Mouse (Mus musculus): ENCODE results near the gene Exoc4.

The Exoc4 gene

DNA sequence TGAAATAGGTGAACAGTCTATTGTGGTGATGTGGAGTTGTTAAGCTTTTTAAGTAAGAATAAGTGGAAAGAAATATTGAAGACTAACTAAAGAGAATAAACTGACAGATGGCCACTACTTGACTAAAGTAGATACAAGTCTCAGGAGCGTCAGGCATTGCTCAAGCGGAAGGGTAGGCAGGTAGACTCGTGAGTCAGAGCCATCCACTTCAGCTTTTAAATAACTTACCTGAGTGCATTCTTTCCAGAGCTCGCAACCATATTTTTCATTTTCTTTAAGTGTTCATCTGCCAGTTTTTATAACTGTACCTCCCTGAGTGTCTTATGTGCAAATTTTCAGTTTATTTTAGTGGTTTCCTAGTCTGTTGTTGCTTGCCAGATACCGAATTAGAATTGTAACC, 219.6 kb downstream of the Exoc4 start:
- no peak for DNase-seq (ENCODE audit: low spot score)

DNA sequence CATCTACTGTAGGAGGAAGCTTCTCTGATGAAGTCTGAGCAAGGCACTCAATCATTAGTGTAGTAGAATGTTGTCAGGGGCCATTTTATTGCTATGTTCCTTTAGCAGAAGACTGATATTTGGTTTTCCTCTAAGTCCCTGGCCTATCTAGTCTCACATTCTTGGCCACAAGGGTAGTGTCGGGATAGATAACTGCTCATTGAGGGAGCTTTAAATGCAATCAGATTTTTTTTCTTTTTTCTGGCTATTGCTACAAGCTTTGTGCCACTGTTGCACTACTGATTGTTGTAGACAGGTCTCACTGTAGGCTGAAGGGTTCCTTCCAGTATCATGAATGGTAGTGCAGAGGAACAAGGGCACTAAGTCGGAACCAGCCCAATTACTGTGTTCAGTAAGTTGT, 227.2 kb downstream of the Exoc4 start:
- no peak for DNase-seq (ENCODE audit: low spot score)

DNA sequence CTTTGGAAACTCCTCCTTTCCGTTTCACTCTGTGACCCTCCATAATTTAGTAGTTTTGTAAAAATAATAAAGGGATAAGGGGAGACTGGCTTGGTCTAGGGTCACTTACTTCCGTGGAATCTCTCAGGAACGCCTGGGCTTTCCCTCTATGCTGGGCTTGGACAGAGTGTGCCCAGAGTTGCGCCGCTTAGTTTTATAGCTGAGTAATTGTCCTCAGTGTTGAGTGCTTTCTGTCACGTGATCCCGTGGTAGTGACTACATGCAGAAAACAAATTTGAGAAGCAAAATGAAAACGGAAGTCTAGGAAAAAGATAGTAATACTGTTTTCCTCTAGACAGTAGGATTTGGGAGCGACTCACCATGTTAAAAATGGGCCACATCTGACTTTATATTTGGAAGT, 235.7 kb downstream of the Exoc4 start:
- no peak for DNase-seq (ENCODE audit: low spot score)

DNA sequence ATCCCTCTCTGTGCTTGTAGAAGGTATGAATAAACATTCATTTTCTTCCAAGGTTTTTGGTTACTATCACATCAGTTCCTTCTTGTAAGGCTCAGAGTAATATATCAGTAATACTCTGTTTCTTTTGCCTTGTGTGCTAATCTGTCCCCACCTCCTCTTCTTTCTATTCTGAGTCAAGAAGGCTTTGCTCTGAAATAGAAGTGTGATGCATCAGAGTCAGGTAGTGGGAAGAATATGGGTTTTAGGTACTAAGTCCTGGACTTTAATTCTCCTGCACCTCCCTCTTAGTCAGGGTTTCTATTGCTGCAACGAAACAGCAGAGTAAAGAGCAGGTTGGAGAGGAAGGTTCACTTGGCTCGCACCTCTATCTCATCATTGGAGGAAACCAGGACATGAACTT, 240.9 kb downstream of the Exoc4 start:
- DNase-seq (ENCODE audit: low spot score), result no peak

DNA sequence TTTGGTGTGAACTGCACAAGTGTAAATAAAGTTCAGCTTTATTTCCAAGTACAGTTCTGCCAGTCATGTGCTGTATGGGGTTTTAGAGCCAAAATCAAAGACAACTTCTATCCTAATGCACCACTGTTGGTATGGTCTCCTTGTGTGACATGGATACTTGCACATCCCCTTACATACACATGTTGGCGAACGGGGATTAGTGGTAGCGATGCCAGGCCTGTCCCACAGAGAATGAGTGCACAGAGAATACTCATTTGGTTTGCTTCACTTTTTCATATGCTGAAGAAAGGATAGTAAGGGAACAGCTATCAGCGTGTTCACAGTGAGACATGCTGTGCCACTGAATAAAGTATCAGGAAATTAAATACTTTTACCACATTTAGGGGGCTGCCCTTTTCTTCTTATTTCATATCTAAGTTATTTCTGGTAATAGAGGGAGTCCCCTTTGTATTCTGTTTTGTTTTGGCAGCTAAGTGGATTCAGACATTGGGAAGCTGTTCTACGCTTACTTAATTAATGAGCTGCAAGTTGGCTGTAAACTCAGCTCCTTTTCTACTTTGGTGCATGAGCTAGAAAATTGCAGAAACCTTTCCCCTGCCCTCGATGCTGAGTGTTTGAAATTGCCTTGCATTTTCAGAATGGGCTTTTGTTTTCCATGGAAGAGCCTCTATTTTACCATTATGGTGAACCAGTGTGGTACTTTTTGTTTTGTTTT, 247.4 kb downstream of the Exoc4 start:
- no peak for DNase-seq (ENCODE audit: low spot score)

DNA sequence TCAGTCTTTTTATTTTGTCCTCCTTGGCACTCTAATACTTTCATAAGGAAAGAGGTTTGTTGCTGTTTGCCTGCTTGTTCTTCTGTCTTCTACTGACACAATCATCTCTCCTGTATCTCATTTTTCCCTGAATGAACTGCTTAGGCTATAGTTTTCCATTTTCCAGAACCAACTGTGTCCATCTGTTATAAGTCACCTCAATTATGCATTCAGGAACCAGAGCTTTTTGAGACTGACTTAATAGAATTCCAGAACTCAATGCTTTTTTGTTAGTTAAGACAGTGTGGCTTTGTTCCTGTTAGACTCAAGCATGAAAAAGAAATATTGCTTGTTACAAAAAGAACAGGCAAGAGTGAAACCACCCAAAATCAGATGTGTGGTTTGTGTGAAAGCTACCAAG, 248.5 kb downstream of the Exoc4 start:
- DNase-seq (ENCODE audit: low spot score), result no peak

DNA sequence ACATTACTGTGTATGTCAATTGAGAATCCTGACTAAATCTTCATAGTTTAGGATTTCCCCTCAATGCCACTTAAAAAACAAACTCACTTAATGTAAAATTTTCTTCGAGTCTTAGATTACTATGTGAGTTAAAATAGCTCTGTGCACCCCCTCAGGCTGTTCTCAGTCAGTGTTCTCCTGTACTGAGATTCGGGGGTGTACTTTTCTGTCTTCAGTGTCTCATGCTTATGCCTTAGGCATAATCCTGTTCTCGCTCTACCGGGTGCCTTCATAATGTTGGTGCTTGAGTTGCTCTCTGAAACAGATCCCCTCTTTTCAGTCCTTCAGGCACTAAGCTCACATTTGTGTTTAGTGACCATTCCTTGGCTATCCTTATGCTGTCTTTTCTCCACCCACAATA, 253.5 kb downstream of the Exoc4 start:
- no peak for DNase-seq (ENCODE audit: low spot score)

DNA sequence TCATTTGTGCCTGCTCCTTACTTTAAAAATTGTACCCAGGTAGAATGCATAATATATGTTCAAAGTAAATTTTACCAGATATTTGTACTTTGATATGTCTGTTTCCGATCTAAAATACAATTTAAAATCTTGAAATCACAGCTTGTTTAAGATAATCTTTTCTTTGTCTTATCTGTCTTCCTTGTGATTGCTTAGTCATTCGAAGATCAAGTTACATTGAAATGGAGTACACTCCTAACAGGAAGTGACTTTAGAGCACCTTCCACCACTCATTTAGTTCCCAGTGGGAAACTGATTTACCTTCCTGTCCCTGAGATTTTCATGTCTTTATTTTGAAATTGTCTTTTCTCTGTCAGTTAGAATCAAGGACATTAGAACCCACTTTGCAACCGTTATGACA, 254.5 kb downstream of the Exoc4 start:
- DNase-seq (ENCODE audit: low spot score), result no peak

DNA sequence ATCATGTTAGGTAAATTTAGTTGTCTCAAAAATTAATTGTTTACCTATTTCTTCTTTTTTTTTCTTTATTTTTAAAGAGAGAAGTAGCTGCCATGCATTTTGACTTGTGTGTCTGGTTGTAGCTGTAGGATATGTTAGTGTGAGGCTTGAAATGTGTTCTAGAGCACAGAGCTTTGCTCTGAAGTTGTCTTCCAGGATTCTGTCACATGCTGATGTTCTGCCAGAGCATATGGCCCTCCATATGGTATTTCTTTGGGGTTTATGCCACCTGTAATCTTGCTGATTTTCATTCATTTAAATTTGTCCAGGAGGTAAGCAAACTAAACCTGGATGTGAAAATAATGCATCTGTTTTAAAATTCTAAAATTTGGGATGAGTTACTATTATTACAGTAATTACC, 258.2 kb downstream of the Exoc4 start:
- DNase-seq (ENCODE audit: low spot score), result no peak

DNA sequence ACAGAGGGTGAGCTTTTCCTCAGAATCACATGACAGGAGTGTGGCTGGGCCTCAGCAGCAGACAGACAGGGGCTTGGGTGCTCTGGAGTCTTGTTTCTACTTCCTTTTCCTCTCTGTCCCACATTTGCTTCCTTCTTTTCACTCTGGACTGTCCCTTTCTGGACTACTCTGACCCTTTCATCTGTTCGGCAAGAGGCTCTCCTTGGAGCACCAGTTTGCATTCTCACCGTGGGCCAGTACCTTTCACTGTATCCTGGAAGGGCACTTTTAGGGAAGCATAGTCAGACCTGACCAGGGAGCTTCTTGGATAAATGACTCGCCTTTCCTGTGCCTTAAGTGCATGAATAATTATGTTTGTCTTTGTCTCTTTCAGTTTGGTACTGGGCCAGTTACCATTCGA, 266.5 kb downstream of the Exoc4 start:
- no peak for DNase-seq (ENCODE audit: low spot score)

DNA sequence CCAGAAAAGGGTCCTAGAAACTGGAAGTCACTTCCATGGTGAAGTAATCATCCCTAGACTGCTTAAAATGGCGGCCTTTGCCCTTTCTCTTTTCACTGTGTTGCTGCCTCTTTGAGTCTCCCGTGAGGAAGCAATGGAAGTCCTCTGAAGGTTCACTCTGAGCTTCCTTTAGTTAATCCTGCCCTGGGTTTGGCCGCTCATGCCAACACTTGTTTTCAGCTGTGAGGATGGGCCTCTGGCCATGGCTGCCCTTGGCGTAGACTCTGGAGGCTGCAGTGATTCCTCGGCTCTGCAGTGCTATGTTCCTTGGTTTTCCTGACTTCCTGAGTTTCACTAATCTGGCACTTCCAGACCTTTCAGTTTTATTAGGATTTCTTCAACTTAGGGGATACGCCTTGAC, 267.9 kb downstream of the Exoc4 start:
- no peak for DNase-seq (ENCODE audit: low spot score)

DNA sequence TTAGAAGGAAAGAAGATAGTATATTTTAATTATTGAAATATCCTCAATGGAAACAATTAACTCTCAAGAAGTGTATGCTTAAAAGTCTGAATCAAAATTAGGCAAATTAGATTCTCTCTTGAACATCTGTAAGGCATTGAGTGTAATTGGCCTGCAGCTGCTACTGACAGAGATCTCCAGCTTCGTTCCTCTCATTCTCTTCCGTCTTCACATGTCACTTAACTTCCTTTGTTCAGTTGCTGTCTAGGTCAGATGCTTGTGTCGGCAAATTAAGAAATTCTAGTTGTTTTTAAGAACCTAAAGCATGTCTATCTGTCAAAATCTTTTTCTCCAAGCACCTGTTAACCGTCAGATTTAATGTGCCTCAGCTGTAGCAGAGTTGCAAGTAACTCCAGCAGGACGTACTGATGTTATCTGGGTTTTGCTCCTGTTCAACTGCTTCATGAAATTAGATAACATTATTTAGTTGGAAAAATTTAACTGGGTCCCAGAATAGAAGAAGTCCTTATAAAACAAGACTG, 269.1 kb downstream of the Exoc4 start:
- DNase-seq (ENCODE audit: low spot score), result no peak

DNA sequence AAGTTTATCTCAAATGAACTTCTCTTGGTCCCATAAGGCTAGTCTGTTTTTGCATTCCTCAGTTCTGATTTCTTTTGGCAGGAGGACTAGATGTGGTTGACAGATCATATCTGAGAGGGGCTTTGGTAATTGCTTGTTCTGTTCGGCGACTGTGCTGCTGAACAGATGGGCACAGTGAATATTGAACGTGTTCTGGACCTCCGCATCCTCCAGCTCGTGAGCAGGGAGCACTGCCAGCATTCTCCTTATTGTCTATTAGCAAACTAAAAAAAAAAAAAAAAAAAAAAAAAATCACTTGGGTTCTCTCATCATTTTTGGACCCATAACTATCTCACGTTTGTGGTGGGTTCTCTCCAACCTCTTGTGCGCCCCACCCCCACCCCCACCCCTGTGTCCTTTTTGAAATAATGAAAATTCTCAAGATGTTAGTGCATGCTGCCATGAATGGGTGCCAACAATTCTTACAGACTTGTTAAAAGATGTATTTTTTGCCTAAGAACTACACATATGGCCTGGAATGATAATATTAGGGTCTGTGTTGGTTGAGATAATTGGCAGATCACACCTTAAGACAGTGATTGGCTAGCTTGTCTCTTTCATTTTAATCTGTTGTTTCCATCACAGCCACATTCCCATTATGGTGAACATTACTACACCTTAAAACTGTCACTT, 276.9 kb downstream of the Exoc4 start:
- no peak for DNase-seq (ENCODE audit: low spot score)

DNA sequence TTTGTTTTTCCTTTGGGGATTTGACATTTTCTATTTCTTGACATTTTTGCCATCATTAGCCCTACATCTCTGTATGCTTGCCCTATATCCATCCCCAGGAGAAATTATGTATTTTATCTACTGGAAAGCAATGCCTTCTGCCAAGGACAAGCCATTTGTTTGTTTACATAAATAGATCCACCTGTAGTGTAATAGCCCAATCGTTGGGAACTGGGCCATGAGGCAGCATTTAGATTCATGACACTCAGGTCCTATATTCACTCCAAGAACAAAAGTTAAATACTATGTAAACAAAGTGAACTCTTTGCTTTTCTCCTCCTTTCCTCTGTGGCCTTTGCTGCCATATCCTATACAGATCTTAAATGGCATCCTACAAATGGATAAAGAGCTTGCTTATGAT, 291.5 kb downstream of the Exoc4 start:
- DNase-seq (ENCODE audit: low spot score), result no peak

DNA sequence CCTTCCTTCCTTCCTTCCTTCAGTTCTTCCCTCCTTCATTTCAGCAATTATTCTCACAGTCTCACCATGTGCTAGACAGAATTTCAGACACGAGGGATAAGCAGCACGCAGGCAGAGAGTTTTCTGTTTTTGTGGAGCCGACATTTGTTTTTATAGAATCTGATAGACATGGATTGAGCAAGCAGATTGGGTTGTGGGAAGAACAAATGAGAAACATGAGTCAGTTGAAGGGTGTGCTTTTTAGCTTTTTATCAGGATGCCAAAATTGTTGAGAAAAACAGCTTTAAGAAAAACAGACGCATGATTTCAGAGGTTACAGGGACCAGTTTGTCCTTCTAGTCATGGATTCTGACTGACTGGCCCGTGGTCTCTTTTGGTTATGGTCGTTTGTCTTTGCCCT, 293.8 kb downstream of the Exoc4 start:
- no peak for DNase-seq (ENCODE audit: low spot score)

DNA sequence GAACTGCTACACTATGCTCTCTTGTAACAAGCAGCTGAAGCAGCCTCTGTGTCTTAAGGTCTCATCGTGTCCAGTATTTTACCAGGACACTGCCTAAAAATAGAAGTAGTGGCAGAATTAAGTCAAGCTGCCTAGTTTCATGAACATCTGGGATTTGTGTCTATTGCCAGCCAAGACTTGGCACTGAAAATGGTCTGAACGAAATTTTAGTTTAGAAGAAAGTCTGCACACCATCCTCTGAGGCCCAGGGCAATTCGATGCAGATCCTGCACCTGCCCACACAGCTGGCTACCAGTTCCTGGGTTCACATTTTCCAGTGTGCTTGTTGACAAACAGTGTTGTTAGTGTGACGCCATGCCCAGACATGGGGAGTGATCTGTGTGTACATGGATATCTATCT, 303.0 kb downstream of the Exoc4 start:
- no peak for DNase-seq (ENCODE audit: low spot score)

DNA sequence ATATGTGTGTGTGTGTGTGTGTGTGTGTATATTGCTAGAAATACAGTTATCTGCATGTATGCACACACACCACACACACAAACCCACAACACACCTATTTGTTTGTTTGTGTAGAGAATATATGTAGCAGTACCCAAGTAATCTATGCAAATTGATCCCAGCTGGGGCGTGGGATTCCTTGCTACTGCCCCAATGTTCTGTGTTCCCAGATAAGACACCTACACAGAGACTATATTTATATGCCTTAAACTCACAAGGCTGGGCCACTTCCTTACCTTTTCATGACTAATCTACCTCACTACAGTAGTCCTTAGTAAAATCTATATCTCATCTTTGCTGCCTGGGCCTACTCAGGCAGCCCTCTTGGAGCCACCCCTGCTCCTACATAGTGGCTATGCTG, 312.0 kb downstream of the Exoc4 start:
- DNase-seq (ENCODE audit: low spot score), result no peak

DNA sequence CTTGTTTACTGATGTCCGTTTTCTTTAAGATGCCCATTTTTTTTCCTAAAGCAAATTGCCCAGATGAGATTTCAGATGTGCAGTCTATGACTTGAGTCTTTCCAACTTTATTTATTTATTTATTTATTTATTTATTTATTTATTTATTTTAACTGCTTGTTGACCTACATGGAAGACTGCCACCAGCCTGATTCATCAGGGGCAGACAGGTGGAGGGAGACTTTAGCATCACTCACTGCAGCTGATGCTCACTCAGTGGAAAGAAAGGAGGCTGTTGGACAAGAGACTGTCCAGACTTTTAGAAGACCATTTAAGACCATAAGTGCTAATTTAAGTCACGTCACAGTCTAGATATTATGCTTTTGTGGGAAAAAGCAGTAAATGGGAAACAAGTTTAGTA, 313.0 kb downstream of the Exoc4 start:
- DNase-seq (ENCODE audit: low spot score), result no peak

DNA sequence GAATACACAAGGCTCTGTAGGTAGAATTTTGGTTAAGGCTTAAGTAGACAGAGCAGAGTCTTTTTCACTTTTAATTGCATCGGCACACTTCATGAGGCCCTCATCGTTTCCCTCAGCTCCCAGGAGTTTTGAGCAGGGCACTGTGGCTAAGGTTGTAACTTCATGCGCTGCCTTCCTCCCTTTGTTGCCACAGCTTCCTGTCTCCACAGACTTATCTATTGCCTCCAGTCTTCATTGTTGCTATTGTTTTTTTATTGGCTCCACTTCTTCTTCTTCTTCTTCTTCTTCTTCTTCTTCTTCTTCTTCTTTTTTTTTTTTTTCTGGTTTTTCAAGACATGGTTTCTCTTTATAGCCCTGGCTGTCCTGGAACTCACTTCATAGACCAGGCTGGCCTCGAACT, 327.1 kb downstream of the Exoc4 start:
- no peak for DNase-seq (ENCODE audit: low spot score)

DNA sequence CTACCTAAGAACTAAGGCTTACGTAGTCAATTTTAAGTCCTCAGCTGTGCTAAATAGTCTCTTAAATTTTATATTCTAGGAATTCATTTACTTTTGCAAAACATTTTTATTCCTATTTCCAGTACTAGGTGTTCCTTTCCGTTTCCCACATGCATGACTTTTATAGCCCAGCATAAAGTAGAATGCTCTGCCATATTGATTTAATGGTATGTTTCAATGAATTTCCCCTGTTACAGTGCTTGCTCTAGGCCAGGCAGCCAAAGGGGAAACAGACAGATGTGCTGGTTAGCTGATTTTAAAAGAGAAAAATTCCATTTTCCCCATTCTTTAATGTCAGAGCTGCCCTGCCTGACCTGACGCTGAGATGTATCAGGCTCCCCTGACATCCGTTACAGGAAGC, 359.6 kb downstream of the Exoc4 start:
- no peak for DNase-seq (ENCODE audit: low spot score)

DNA sequence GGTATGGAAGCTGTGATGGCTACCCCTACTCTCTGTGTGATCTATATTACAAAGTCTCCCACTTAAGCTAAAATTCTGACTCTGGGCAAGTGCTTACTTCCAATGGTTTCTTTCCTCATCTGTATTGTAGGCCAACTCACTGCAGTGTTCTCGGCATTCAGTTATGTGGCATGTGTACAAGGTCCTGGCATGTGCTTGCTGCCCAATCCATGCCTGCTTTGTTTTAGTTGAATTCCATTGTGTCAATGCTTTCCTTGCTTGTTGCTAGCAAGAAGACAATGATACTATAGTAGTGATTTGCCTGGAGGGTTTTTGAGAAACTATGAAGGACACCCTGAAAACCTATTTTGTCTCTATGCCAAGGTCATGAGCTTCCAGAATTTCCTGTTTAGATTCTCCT, 365.1 kb downstream of the Exoc4 start:
- DNase-seq (ENCODE audit: low spot score), result no peak

DNA sequence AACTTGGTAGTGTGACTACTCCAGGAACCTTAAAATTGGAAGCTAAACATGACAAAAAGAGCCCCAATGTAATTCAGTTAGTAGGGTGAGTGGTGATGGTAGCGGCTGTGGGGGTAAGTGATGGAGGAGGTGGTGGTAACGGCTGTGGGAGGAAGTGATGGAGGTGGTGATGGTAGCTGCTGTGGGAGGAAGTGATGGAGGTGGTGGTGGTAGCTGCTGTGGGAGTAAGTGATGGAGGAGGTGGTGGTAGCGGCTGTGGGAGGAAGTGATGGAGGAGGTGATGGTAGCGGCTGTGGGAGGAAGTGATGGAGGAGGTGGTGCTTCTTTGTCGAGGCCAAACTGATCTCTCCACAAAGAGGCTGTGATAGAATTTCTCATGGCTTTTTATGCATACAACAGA, 369.7 kb downstream of the Exoc4 start:
- DNase-seq (ENCODE audit: low spot score), result no peak

DNA sequence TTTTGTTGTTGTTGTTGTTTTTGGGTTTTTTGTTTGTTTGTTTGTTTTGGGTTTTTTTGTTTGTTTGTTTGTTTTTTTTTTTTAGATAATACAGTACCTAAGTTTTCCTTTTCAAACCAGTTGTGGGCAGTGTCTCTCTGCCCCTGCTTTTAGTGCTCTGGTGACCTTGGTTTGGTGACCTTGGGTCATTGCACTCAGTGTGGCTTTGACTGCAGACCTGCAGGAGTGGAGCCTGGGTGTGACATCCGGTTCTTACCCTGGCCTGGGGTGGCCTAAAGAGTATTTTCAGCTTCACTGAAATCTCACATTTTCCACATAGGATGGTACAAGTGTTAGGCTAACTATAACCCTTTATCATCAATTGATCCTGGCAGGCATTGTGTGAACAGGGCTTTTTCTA, 371.8 kb downstream of the Exoc4 start:
- no peak for DNase-seq (ENCODE audit: low spot score)

DNA sequence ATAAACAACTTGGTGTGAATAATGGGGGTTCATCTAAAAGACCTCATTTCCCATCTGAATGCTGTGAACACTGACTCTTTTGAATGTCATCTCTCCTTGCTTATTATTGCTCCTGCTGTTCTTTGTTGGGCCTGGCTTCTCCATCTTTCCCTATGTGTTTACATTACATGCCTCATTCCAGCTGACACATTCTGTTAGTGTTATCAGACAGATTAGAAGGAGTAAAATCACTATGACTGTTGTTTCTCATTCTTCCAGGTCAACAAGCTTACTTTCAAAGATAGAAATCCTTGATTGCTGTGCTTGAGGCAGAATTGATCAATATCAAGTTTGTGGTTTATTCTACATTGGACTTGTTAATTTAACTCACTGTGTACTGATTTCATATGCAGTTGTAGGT, 377.0 kb downstream of the Exoc4 start:
- DNase-seq (ENCODE audit: low spot score), result no peak

Data from testis, postnatal 10 days (tissue).